Mouse (Mus musculus) C2C12 (cell line): ENCODE data around the gene 6430571L13Rik.

Source experiments
- CEBPB ChIP-seq: IDR thresholded peaks from one replicate; pipeline ENCODE4 v1.6.1; 2011; ENCODE audit warnings: low read depth, mild to moderate bottlenecking, control low read depth, moderate library complexity
- CTCF ChIP-seq: IDR thresholded peaks from one replicate; pipeline ENCODE4 v1.5.1; 2011; ENCODE audit not compliant: control insufficient read depth, insufficient read depth, insufficient read length
- FOSL1 ChIP-seq: IDR thresholded peaks from one replicate; pipeline ENCODE4 v1.8.0; 2011; ENCODE audit warnings: mild to moderate bottlenecking, low read length; ENCODE audit not compliant: poor library complexity, insufficient read depth, severe bottlenecking
- MAX ChIP-seq: IDR thresholded peaks from one replicate; pipeline ENCODE4 v1.6.1; 2011; ENCODE audit warnings: mild to moderate bottlenecking, control low read depth
- MYOD1 ChIP-seq: IDR thresholded peaks from one replicate; pipeline ENCODE4 v1.6.1; 2011; ENCODE audit warnings: low read depth; ENCODE audit not compliant: control insufficient read depth, insufficient read length
- MYOG ChIP-seq: IDR thresholded peaks from one replicate; pipeline ENCODE4 v1.6.1; 2011; ENCODE audit not compliant: control insufficient read depth, insufficient read length; ENCODE audit errors: extremely low read depth
- USF1 ChIP-seq: IDR thresholded peaks from one replicate; pipeline ENCODE4 v1.6.1; 2011; ENCODE audit warnings: low read depth, mild to moderate bottlenecking, control low read depth, moderate library complexity

DNA sequence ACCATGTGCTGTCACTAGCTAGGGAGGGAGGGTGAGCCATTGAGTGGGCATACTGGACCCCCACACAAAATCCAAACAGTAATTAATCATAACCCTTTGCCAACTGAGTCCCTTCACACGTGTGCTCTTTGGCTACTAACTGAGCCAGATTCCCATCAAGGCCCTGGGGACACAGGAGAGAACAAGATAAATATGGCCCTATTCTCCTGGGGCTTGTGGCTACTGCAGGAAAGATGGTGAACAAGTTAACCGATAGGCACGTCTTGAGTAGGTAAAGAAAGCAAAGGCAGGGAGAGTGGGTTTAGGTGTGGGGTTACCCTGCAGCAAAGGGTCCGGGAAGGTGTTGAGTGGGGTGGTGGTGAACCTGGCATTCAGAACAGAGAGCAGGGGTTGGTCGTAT lies 36.5 kb upstream of the 6430571L13Rik start:
- TF ChIP-seq CTCF (no peak), MAX (no peak), USF1 (no peak), MYOG (no peak), FOSL1 (no peak), CEBPB (no peak), MYOD1 (no peak)
